Mouse (Mus musculus) liver, embryonic 16.5 days (tissue): ENCODE measurements around the gene Srd5a3. TPM values are rescaled to one million over a fixed set of nuclear protein-coding genes. Genes with fewer than 3 reads are reported as not detected.

ENCODE experiments used
- ATAC-seq: fragments of 200-750 bp; cut with Nextera tagmentation; 2 replicates; pipeline ENCODE4 v1.8.0; 2017; ENCODE audit warnings: low read depth, mild to moderate bottlenecking, moderate number of reproducible peaks, moderate library complexity
- H3K27ac ChIP-seq: fragments of 300-500 bp; sonication (generic); 2 replicates; pipeline ENCODE4 v1.5.1; 2014; ENCODE audit warnings: mild to moderate bottlenecking, low read length
- H3K27me3 ChIP-seq: fragments of 300-500 bp; sonication (generic); 2 replicates; pipeline ENCODE4 v1.6.1; 2014; ENCODE audit warnings: low read depth, low read length, mixed read lengths; ENCODE audit not compliant: control insufficient read depth, insufficient read depth
- H3K36me3 ChIP-seq: fragments of 300-500 bp; sonication (generic); 2 replicates; pipeline ENCODE4 v1.6.1; 2014; ENCODE audit warnings: mild to moderate bottlenecking; ENCODE audit not compliant: control insufficient read depth, insufficient read depth
- H3K4me1 ChIP-seq: fragments of 300-500 bp; sonication (generic); 2 replicates; pipeline ENCODE4 v1.6.1; 2014; ENCODE audit warnings: low read depth, low read length, mixed read lengths; ENCODE audit not compliant: control insufficient read depth
- H3K4me2 ChIP-seq: fragments of 300-500 bp; sonication (generic); 2 replicates; pipeline ENCODE4 v1.6.1; 2014; ENCODE audit warnings: low read depth, low read length, mixed read lengths
- H3K4me3 ChIP-seq: fragments of 300-500 bp; sonication (generic); 2 replicates; pipeline ENCODE4 v1.5.1; 2014; ENCODE audit warnings: low read depth, mild to moderate bottlenecking, low read length
- H3K9ac ChIP-seq: fragments of 300-500 bp; sonication (generic); 2 replicates; pipeline ENCODE4 v1.6.1; 2014; ENCODE audit warnings: low read depth, low read length
- H3K9me3 ChIP-seq: fragments of 300-500 bp; sonication (generic); replicated peaks from 2 replicates; pipeline ENCODE4 v1.6.1; 2016; ENCODE audit warnings: low read length; ENCODE audit not compliant: control insufficient read depth
- WGBS: fragments of 180-500 bp; shearing (Covaris S2); extraction: QIAGEN DNeasy Blood & Tissue Kit; methylation state at CpG from one replicate; pipeline ENCODE4 v1.1.7; 2014; ENCODE audit not compliant: insufficient replicate concordance; 5-methylcytosine and 5-hydroxymethylcytosine counted together
- polyA plus RNA-seq: library from polyadenylated mRNA; unstranded; fragments of >200 nt; fragmentation: Nextera tagmentation; extraction: Ambion mirVana; gene quantifications from 2 replicates; pipeline ENCODE4 v1.2.1, GENCODE M21; 2015

Gene Srd5a3
- polyA plus RNA-seq, 1 experiment from 2014 or later = 11.8 TPM

DNA sequence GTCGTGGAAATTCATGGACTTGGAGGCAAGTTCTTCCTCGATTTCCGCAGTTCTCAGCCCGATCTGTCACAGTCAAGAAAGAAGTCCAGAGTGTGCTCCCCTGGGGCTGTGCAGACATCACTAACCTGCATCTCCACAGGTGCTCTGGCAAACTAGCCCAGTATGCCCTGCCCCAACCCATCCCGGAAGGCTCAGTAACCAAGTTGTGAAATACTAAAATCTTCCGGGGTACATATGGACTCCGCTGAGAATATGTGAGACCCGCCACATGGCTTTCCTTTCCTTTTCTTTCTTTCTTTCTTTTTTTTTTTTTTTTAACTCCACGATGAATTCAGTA is 627 bp downstream of the Srd5a3 start:
- H3K4me2 ChIP-seq = peak overlapping the region; percentile 83
- peak overlapping the region; percentile 88 for H3K9ac ChIP-seq
- peak overlapping the region; percentile 93 for H3K27ac ChIP-seq
- H3K36me3 ChIP-seq = no peaks in the 10 kb centered on the region
- ATAC-seq = peak; percentile 33
- H3K9me3 ChIP-seq = no peaks in the 10 kb centered on the region
- peaks cover 18% of the 10 kb centered on the region for H3K4me1 ChIP-seq
- 6% methylated on average over 9 of the region's 9 CpGs for WGBS
- H3K4me3 ChIP-seq = peak overlapping the region; percentile 84
- no peaks in the 10 kb centered on the region for H3K27me3 ChIP-seq

GRCm38 (mm10) chr5:76143356-76143755 is 3.3 kb downstream of the Srd5a3 start:
- Histone ChIP-seq H3K27ac (no peak overlapping the region), H3K4me1 (peaks cover 16% of the 10 kb centered on the region), H3K9me3 (no peaks in the 10 kb centered on the region), H3K27me3 (no peaks in the 10 kb centered on the region), H3K4me3 (no peak overlapping the region), H3K36me3 (no peaks in the 10 kb centered on the region), H3K4me2 (no peak overlapping the region), H3K9ac (no peak overlapping the region)
- no peak for ATAC-seq
- 70% methylated on average over 4 of the region's 4 CpGs for whole genome bisulfite sequencing

- 82% methylated on average over 1 of the region's 1 CpGs for WGBS
- H3K4me3 ChIP-seq = no peak overlapping the region
- ATAC-seq = peak; percentile 32; the same call in 1 of the 2 replicates
- H3K27ac ChIP-seq = no peak overlapping the region
- H3K27me3 ChIP-seq = no peaks in the 10 kb centered on the region
- no peaks in the 10 kb centered on the region for H3K9me3 ChIP-seq
- H3K4me1 ChIP-seq = no peaks in the 10 kb centered on the region; the same call in none of the 2 replicates
- H3K9ac ChIP-seq = no peak overlapping the region
- peaks cover 3% of the 10 kb centered on the region; the same call in 1 of the 2 replicates for H3K36me3 ChIP-seq
- H3K4me2 ChIP-seq = no peak overlapping the region
Measured at GRCm38 (mm10) chr5:76146401-76146800, 6.3 kb downstream of the Srd5a3 start.

- Histone ChIP-seq H3K9ac (no peak overlapping the region), H3K4me1 (no peaks in the 10 kb centered on the region; the same call in 1 of the 2 replicates), H3K4me2 (no peak overlapping the region), H3K4me3 (no peak overlapping the region), H3K27me3 (no peaks in the 10 kb centered on the region), H3K36me3 (peaks cover 3% of the 10 kb centered on the region; the same call in 1 of the 2 replicates), H3K27ac (no peak overlapping the region), H3K9me3 (no peaks in the 10 kb centered on the region)
- ATAC-seq = no peak
- 74% methylated on average over 6 of the region's 6 CpGs for WGBS
Measured at GRCm38 (mm10) chr5:76149436-76149835, 9.4 kb downstream of the Srd5a3 start.

DNA sequence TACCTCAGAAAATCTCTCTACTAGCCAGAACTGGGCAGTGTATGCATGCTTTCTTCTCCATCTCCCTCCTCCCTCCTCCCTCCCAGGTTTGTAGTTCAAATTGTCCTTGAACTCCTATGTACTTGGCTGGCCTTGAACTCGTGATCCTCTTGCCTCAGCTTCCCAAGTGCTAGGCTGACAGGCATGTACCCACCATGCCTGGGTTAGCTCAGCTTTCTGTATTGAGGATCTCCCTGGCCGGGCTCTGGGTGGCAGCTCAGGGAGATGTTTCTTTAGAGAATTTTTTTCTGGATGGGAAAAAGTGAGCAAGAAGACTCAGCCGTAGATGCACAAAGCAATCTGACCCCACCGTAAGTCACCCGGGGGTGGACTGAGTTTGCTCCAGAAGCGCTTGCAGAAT is 12.9 kb downstream of the Srd5a3 start:
- Histone ChIP-seq H3K27ac (no peak overlapping the region), H3K27me3 (no peaks in the 10 kb centered on the region), H3K4me2 (no peak overlapping the region), H3K9ac (no peak overlapping the region), H3K9me3 (no peaks in the 10 kb centered on the region), H3K4me1 (no peaks in the 10 kb centered on the region), H3K4me3 (no peak overlapping the region), H3K36me3 (peaks cover 3% of the 10 kb centered on the region; the same call in 1 of the 2 replicates)
- WGBS = 78% methylated on average over 6 of the region's 6 CpGs
- ATAC-seq = no peak

DNA sequence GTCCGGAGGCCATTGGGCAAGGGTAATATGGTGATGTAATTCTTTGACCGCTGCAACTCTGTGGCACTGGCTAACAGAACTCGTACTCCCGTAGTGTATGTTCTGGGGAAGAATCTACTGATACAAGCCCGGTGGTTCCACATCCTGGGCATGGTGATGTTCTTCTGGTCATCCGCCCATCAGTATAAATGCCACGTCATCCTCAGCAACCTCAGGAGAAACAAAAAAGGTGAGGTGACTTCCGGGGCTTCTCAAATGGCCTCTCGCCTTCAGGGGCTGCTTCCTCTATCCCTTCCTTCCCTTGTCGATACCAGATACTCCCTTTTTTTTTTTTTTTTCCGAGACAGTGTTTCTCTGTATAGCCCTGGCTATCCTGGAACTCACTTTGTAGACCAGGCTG is 13.4 kb downstream of the Srd5a3 start:
- Histone ChIP-seq H3K4me1 (no peaks in the 10 kb centered on the region), H3K9me3 (no peaks in the 10 kb centered on the region), H3K27ac (no peak overlapping the region), H3K4me2 (no peak overlapping the region), H3K4me3 (no peak overlapping the region), H3K36me3 (peaks cover 3% of the 10 kb centered on the region; the same call in 1 of the 2 replicates), H3K9ac (no peak overlapping the region), H3K27me3 (no peaks in the 10 kb centered on the region)
- WGBS = 78% methylated on average over 11 of the region's 11 CpGs
- ATAC-seq = no peak

GRCm38 (mm10) chr5:76154434-76155165 is 14.5 kb downstream of the Srd5a3 start:
- Histone ChIP-seq H3K9me3 (no peaks in the 10 kb centered on the region), H3K36me3 (peaks cover 3% of the 10 kb centered on the region; the same call in 1 of the 2 replicates), H3K4me3 (no peak overlapping the region), H3K9ac (no peak overlapping the region), H3K4me1 (no peaks in the 10 kb centered on the region), H3K27me3 (no peaks in the 10 kb centered on the region), H3K27ac (no peak overlapping the region), H3K4me2 (no peak overlapping the region)
- WGBS = 79% methylated on average over 21 of the region's 21 CpGs
- 0 out of 2 replicates have a peak, but pooled peaks have one; percentile 9 for ATAC-seq

DNA sequence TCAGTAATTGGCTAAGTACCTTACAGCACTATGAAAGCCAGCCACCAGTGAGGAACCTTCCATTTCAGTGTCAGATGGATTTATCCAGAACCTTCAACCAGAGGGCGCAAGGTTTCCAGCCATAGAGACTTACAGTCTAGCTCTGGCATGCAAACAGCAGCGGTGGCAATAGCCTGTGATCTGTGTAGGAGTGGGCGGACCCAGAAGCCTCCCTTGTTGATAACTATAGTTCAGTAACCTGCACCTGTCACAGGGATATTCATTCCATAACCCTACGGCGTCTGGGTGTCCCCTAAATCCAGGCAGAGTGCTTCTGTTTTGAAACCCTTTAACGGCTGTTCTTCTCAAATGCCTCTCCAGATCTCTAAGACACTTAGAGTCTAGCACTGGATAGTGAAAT is 19.5 kb downstream of the Srd5a3 start:
- 70% methylated on average over 6 of the region's 6 CpGs for WGBS
- Histone ChIP-seq H3K27me3 (no peaks in the 10 kb centered on the region), H3K4me2 (no peak overlapping the region), H3K4me1 (peaks cover 3% of the 10 kb centered on the region; the same call in 1 of the 2 replicates), H3K9ac (no peak overlapping the region), H3K36me3 (no peaks in the 10 kb centered on the region), H3K4me3 (no peak overlapping the region), H3K27ac (no peak overlapping the region), H3K9me3 (no peaks in the 10 kb centered on the region)
- no peak for ATAC-seq

- no peak for ATAC-seq
- H3K27me3 ChIP-seq = no peaks in the 10 kb centered on the region
- no peak overlapping the region for H3K27ac ChIP-seq
- H3K4me1 ChIP-seq = peaks cover 3% of the 10 kb centered on the region; the same call in 1 of the 2 replicates
- H3K36me3 ChIP-seq = no peaks in the 10 kb centered on the region
- 53% methylated on average over 3 of the region's 3 CpGs for WGBS
- no peaks in the 10 kb centered on the region for H3K9me3 ChIP-seq
- no peak overlapping the region for H3K9ac ChIP-seq
- H3K4me3 ChIP-seq = no peak overlapping the region
- no peak overlapping the region for H3K4me2 ChIP-seq
Measured at GRCm38 (mm10) chr5:76160086-76160485, 20.0 kb downstream of the Srd5a3 start.
